Mouse (Mus musculus) liver, embryonic 16.5 days (tissue): ENCODE results near the gene Pink1. TPM values are rescaled to one million over a fixed set of nuclear protein-coding genes. Genes with fewer than 3 reads are reported as not detected.
A peak's percentile ranks its signal among the peaks of the same experiment; 100 is the strongest.

Experiments used
- ATAC-seq: fragments of 200-750 bp; cut with Nextera tagmentation; 2 replicates; pipeline ENCODE4 v1.8.0; 2017; ENCODE audit warnings: low read depth, mild to moderate bottlenecking, moderate number of reproducible peaks, moderate library complexity
- H3K27ac ChIP-seq: fragments of 300-500 bp; sonication (generic); 2 replicates; pipeline ENCODE4 v1.5.1; 2014; ENCODE audit warnings: mild to moderate bottlenecking, low read length
- H3K27me3 ChIP-seq: fragments of 300-500 bp; sonication (generic); 2 replicates; pipeline ENCODE4 v1.6.1; 2014; ENCODE audit warnings: low read depth, low read length, mixed read lengths; ENCODE audit not compliant: control insufficient read depth, insufficient read depth
- H3K36me3 ChIP-seq: fragments of 300-500 bp; sonication (generic); 2 replicates; pipeline ENCODE4 v1.6.1; 2014; ENCODE audit warnings: mild to moderate bottlenecking; ENCODE audit not compliant: control insufficient read depth, insufficient read depth
- H3K4me1 ChIP-seq: fragments of 300-500 bp; sonication (generic); 2 replicates; pipeline ENCODE4 v1.6.1; 2014; ENCODE audit warnings: low read depth, low read length, mixed read lengths; ENCODE audit not compliant: control insufficient read depth
- H3K4me2 ChIP-seq: fragments of 300-500 bp; sonication (generic); 2 replicates; pipeline ENCODE4 v1.6.1; 2014; ENCODE audit warnings: low read depth, low read length, mixed read lengths
- H3K4me3 ChIP-seq: fragments of 300-500 bp; sonication (generic); 2 replicates; pipeline ENCODE4 v1.5.1; 2014; ENCODE audit warnings: low read depth, mild to moderate bottlenecking, low read length
- H3K9ac ChIP-seq: fragments of 300-500 bp; sonication (generic); 2 replicates; pipeline ENCODE4 v1.6.1; 2014; ENCODE audit warnings: low read depth, low read length
- H3K9me3 ChIP-seq: fragments of 300-500 bp; sonication (generic); replicated peaks from 2 replicates; pipeline ENCODE4 v1.6.1; 2016; ENCODE audit warnings: low read length; ENCODE audit not compliant: control insufficient read depth
- WGBS: fragments of 180-500 bp; shearing (Covaris S2); extraction: QIAGEN DNeasy Blood & Tissue Kit; methylation state at CpG from one replicate; pipeline ENCODE4 v1.1.7; 2014; ENCODE audit not compliant: insufficient replicate concordance; 5-methylcytosine and 5-hydroxymethylcytosine counted together
- polyA plus RNA-seq: library from polyadenylated mRNA; unstranded; fragments of >200 nt; fragmentation: Nextera tagmentation; extraction: Ambion mirVana; gene quantifications from 2 replicates; pipeline ENCODE4 v1.2.1, GENCODE M21; 2015

Pink1 gene
- polyA plus RNA-seq, 1 experiment from 2014 or later, result 39.6 TPM

- H3K27ac ChIP-seq, result no peak overlapping the region
- ATAC-seq, result no peak
- H3K4me3 ChIP-seq, result no peak overlapping the region
- H3K36me3 ChIP-seq, result no peaks in the 10 kb centered on the region
- H3K9me3 ChIP-seq, result no peaks in the 10 kb centered on the region
- H3K27me3 ChIP-seq, result no peaks in the 10 kb centered on the region
- no peak overlapping the region for H3K4me2 ChIP-seq
- peaks cover 13% of the 10 kb centered on the region for H3K4me1 ChIP-seq
- WGBS, result 61% methylated on average over 4 of the region's 4 CpGs
- H3K9ac ChIP-seq, result 0 out of 2 replicates have a peak overlapping the region, but pooled peaks have one; percentile 14
Measured at GRCm38 (mm10) chr4:138323753-138324152, 2.4 kb downstream of the Pink1 start.

GRCm38 (mm10) chr4:138322692-138323091, 3.4 kb downstream of the Pink1 start:
- Histone ChIP-seq H3K27me3 (no peaks in the 10 kb centered on the region), H3K4me3 (no peak overlapping the region), H3K9me3 (no peaks in the 10 kb centered on the region), H3K4me1 (peaks cover 13% of the 10 kb centered on the region), H3K4me2 (no peak overlapping the region), H3K36me3 (no peaks in the 10 kb centered on the region), H3K9ac (no peak overlapping the region), H3K27ac (no peak overlapping the region)
- WGBS, result 65% methylated on average over 4 of the region's 4 CpGs
- ATAC-seq, result no peak

GRCm38 (mm10) chr4:138321488-138321887, 4.6 kb downstream of the Pink1 start:
- Histone ChIP-seq H3K9me3 (no peaks in the 10 kb centered on the region), H3K4me3 (no peak overlapping the region), H3K9ac (no peak overlapping the region), H3K4me2 (no peak overlapping the region), H3K27ac (no peak overlapping the region), H3K4me1 (peaks cover 12% of the 10 kb centered on the region), H3K27me3 (no peaks in the 10 kb centered on the region), H3K36me3 (peaks cover 2% of the 10 kb centered on the region; the same call in 1 of the 2 replicates)
- 56% methylated on average over 7 of the region's 7 CpGs for WGBS
- ATAC-seq, result no peak

- Histone ChIP-seq H3K27me3 (no peaks in the 10 kb centered on the region), H3K4me2 (no peak overlapping the region), H3K9me3 (no peaks in the 10 kb centered on the region), H3K9ac (no peak overlapping the region), H3K4me3 (no peak overlapping the region), H3K36me3 (peaks cover 7% of the 10 kb centered on the region), H3K4me1 (peaks cover 8% of the 10 kb centered on the region), H3K27ac (no peak overlapping the region)
- no peak for ATAC-seq
- 71% methylated on average over 11 of the region's 11 CpGs for WGBS
Measured at GRCm38 (mm10) chr4:138320711-138321110, 5.4 kb downstream of the Pink1 start.

- no peak overlapping the region for H3K4me2 ChIP-seq
- WGBS, result 31% methylated on average over 10 of the region's 10 CpGs
- peak; percentile 22; the same call in 1 of the 2 replicates for ATAC-seq
- H3K9me3 ChIP-seq, result no peaks in the 10 kb centered on the region
- H3K27ac ChIP-seq, result no peak overlapping the region
- H3K36me3 ChIP-seq, result peaks cover 8% of the 10 kb centered on the region
- peaks cover 2% of the 10 kb centered on the region for H3K4me1 ChIP-seq
- no peak overlapping the region for H3K4me3 ChIP-seq
- no peak overlapping the region for H3K9ac ChIP-seq
- no peaks in the 10 kb centered on the region for H3K27me3 ChIP-seq
Measured at GRCm38 (mm10) chr4:138319508-138319907, 6.6 kb downstream of the Pink1 start.

- ATAC-seq, result 0 out of 2 replicates have a peak, but pooled peaks have one; percentile 30
- Histone ChIP-seq H3K9ac (no peak overlapping the region), H3K27ac (no peak overlapping the region), H3K4me2 (no peak overlapping the region), H3K9me3 (no peaks in the 10 kb centered on the region), H3K36me3 (peaks cover 12% of the 10 kb centered on the region), H3K27me3 (no peaks in the 10 kb centered on the region), H3K4me3 (no peak overlapping the region), H3K4me1 (0 out of 2 replicates have a peak, but pooled peaks cover 1% of the 10 kb centered on the region)
- 48% methylated on average over 6 of the region's 6 CpGs for WGBS
Measured at GRCm38 (mm10) chr4:138318509-138319266, 7.4 kb downstream of the Pink1 start.

- Histone ChIP-seq H3K27ac (no peak overlapping the region), H3K36me3 (peaks cover 30% of the 10 kb centered on the region), H3K27me3 (no peaks in the 10 kb centered on the region), H3K4me2 (no peak overlapping the region), H3K4me1 (no peaks in the 10 kb centered on the region), H3K4me3 (no peak overlapping the region), H3K9me3 (no peaks in the 10 kb centered on the region), H3K9ac (no peak overlapping the region)
- no peak for ATAC-seq
- 88% methylated on average over 6 of the region's 6 CpGs for WGBS
Measured at GRCm38 (mm10) chr4:138316369-138316768, 9.7 kb downstream of the Pink1 start.

GRCm38 (mm10) chr4:138315781-138316180, 10.3 kb downstream of the Pink1 start:
- Histone ChIP-seq H3K27ac (no peak overlapping the region), H3K9ac (no peak overlapping the region), H3K4me1 (no peaks in the 10 kb centered on the region), H3K4me3 (no peak overlapping the region), H3K36me3 (peaks cover 36% of the 10 kb centered on the region), H3K4me2 (no peak overlapping the region), H3K9me3 (no peaks in the 10 kb centered on the region), H3K27me3 (no peaks in the 10 kb centered on the region)
- no peak for ATAC-seq
- WGBS, result 71% methylated on average over 9 of the region's 9 CpGs

- Histone ChIP-seq H3K9me3 (no peaks in the 10 kb centered on the region), H3K4me3 (no peak overlapping the region), H3K27ac (no peak overlapping the region), H3K36me3 (peaks cover 49% of the 10 kb centered on the region), H3K27me3 (no peaks in the 10 kb centered on the region), H3K9ac (no peak overlapping the region), H3K4me1 (no peaks in the 10 kb centered on the region), H3K4me2 (no peak overlapping the region)
- ATAC-seq, result no peak
- WGBS, result 79% methylated on average over 4 of the region's 4 CpGs
Measured at GRCm38 (mm10) chr4:138313795-138314194, 12.3 kb downstream of the Pink1 start.
